Mouse (Mus musculus): ENCODE measurements around the gene Gng3. TPM values are rescaled to one million over a fixed set of nuclear protein-coding genes. Genes with fewer than 3 reads are reported as not detected.

The Gng3 gene
- total RNA-seq, 2 experiments from 2014 or later: 161 to 172 TPM

GRCm38 (mm10) chr19:8803879-8804660 is 34.9 kb downstream of the Gng3 start:
- DNase-seq: no peak

GRCm38 (mm10) chr19:8803204-8803780 is 35.7 kb downstream of the Gng3 start:
- DNase-seq: no peak

DNA sequence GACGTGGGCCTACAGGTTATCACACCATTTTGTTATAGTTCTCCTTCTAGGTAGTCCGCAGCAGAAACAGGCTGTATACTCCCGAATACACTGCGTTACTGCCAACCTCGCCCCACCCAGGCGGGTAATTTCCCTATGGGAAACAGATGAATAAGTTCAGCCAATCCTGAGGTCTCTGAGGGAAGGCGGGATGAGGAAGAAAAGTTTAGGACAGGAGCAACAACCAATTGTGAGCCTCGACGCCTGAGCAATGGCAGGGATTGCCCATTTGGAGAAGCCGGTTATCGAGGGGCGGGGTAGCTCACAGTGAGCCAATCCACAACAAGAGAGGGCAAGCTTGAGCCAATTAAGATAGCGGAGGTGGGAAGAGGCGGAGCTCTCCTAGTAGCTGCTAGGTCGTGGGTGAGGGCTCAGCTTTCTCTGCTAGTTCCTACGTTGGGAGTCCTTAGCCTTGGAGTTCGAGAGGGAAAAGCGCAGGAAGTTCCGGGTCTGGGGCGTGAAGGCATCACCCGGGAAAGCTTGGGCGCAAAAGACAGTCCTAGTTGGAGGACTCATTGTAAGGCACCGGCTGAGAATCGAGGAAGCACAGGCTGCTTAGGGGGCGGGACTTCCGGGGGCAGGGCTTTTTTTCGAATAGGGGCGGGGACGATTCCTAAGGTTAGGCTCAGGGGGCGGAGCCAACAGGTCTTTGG is 36.7 kb downstream of the Gng3 start, which contains the start of gene Zbtb3:
Gene Zbtb3, plus strand, starts transcription at position 426 of the 692 bp plus-strand sequence.
- DNase-seq: peak; percentile 93 to 95

GRCm38 (mm10) chr19:8798947-8799315 is 40.1 kb downstream of the Gng3 start:
- no peak for DNase-seq

DNA sequence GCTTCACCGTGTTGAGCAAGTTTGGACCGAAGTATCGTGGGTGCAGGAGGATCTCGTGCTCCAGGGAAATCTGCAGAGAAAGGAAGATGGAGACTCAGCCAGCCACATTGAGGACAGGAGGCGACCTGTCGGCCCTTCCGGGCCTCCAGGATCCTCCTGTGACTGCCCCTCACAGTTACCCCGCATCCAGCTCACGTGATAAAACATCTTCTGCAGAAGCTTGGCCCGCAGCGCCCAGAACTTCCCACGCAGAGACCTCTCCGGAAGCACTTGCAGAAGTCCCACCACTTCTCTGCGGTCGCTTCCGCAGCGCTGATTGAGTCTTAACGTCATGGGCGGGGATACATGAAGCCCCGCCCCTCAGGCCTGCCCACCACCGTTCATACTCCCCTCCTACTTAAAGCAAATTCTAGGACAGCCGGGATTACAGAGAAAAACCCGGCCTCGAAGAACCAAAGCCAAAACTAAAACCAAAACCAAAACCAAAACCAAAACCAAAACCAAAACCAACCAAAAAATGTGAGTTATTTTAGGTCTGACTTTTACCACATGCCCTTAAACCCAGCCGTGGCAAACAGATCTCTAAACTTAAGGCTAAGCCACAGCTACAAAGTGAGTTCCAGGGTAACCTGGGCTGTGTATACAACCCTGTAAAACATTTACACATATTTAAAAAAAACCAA is 40.6 kb downstream of the Gng3 start, which contains the start of gene Polr2g:
Gene Polr2g, minus strand, starts transcription at position 314 of the 683 bp plus-strand sequence.
- DNase-seq: peak; percentile 86 to 90

- no peak for DNase-seq
Observed at GRCm38 (mm10) chr19:8790171-8790570, 48.8 kb downstream of the Gng3 start.

DNA sequence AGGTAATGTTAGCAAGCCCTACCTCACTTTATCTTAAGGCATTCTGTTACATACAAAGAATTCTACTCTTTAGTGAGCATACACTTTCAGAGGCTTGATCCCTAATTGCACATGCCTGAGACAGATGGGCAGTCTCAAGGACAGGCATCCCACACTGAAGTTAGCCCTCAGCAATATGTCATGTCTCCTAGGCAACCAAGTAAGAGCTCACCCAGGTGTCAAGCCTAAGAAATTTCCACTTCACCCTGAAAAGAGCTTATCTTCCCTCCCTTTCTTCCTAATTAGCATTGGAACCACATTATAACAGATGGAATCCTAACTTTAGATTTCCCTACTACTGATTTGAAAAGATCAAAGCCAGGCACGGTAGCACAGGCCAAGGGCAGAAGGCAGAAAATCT is 49.8 kb downstream of the Gng3 start:
- no peak for DNase-seq

- no peak for DNase-seq
Observed at GRCm38 (mm10) chr19:8788521-8788920, 50.5 kb downstream of the Gng3 start.

Small RNAs within 50 kb of the gene (microRNA-seq; reads per million reads assigned to microRNA genes)
- 0 reads per million in 2 experiments for gene Mir5136

Other genes with a start within 250 kb of the Gng3 start
- gene Slc22a8, start 247.9 kb downstream of the Gng3 start, total RNA-seq (2021): 1 to 10 TPM; 8.6 TPM
- gene Slc22a6, start 221.2 kb downstream of the Gng3 start, total RNA-seq (2021): 1 to 10 TPM; 1.7 to 2.1 TPM
- gene Chrm1, start 175.4 kb downstream of the Gng3 start, total RNA-seq (2021): 100 to 1,000 TPM; 172 to 186 TPM
- gene Slc3a2, start 115.8 kb downstream of the Gng3 start, total RNA-seq (2021): 100 to 1,000 TPM; 146 to 149 TPM
- gene Wdr74, start 103.4 kb downstream of the Gng3 start, total RNA-seq (2021): 10 to 100 TPM; 51.0 to 52.3 TPM
- gene 1700092M07Rik, start 98.5 kb downstream of the Gng3 start, total RNA-seq (2021): 1 to 10 TPM; 1.3 to 1.4 TPM
- gene Stx5a, start 97.8 kb downstream of the Gng3 start, total RNA-seq (2021): 10 to 100 TPM; 67.4 to 76.3 TPM
- 100 to 1,000 TPM in 1 of 2 experiments, 10 to 100 TPM in 1; 99.8 to 119 TPM for gene Nxf1, start 82.1 kb downstream of the Gng3 start, total RNA-seq (2021)
- gene Tmem223, start 68.2 kb downstream of the Gng3 start, total RNA-seq (2021): 10 to 100 TPM; 79.7 to 86.2 TPM
- 1 to 10 TPM; 9.4 to 9.9 TPM for gene Tmem179b, start 64.7 kb downstream of the Gng3 start, total RNA-seq (2021)
- 10 to 100 TPM; 12.2 to 13.8 TPM for gene Taf6l, start 52.8 kb downstream of the Gng3 start, total RNA-seq (2021)
- gene Polr2g, start 40.6 kb downstream of the Gng3 start, total RNA-seq (2021): 100 to 1,000 TPM; 113 to 115 TPM
- 1 to 10 TPM; 6.8 to 7.1 TPM for gene Zbtb3, start 36.6 kb downstream of the Gng3 start, total RNA-seq (2021)
- 10 to 100 TPM; 36.5 to 37.3 TPM for gene Ttc9c, start 19.9 kb downstream of the Gng3 start, total RNA-seq (2021)
- 100 to 1,000 TPM; 123 to 126 TPM for gene Hnrnpul2, start 19.2 kb downstream of the Gng3 start, total RNA-seq (2021)
- not detected for gene AC129217.1, start 9.4 kb downstream of the Gng3 start, total RNA-seq (2021)
- 100 to 1,000 TPM in 1 of 2 experiments, 10 to 100 TPM in 1; 99.0 to 112 TPM for gene Bscl2, start 1.7 kb downstream of the Gng3 start, total RNA-seq (2021)
- gene Lrrn4cl, start 11.6 kb upstream of the Gng3 start, total RNA-seq (2021): under 1 TPM; 0.55 to 0.61 TPM
- 10 to 100 TPM; 85.7 to 98.6 TPM for gene Ubxn1, start 32.3 kb upstream of the Gng3 start, total RNA-seq (2021)
- gene Uqcc3, start 41.7 kb upstream of the Gng3 start, total RNA-seq (2021): 10 to 100 TPM; 31.5 to 31.7 TPM
- 1 to 10 TPM; 4.7 to 6.3 TPM for gene Lbhd1, start 44.5 kb upstream of the Gng3 start, total RNA-seq (2021)
- gene Gm49403, start 44.7 kb upstream of the Gng3 start, total RNA-seq (2021): not detected
- gene 1810009A15Rik, start 49.7 kb upstream of the Gng3 start, total RNA-seq (2021): 10 to 100 TPM; 20.7 to 23.2 TPM
- 1 to 10 TPM in 1 of 2 experiments, under 1 TPM in 1; 0.99 to 2.3 TPM for gene Gm49416, start 49.7 kb upstream of the Gng3 start, total RNA-seq (2021)
- gene Ints5, start 53.8 kb upstream of the Gng3 start, total RNA-seq (2021): 10 to 100 TPM; 25.2 to 26.3 TPM
- gene Ganab, start 58.9 kb upstream of the Gng3 start, total RNA-seq (2021): 100 to 1,000 TPM; 111 to 118 TPM
- gene B3gat3, start 81.2 kb upstream of the Gng3 start, total RNA-seq (2021): 100 to 1,000 TPM; 165 to 175 TPM
- 1 to 10 TPM; 4.0 TPM for gene Rom1, start 90.2 kb upstream of the Gng3 start, total RNA-seq (2021)
- gene Eml3, start 90.4 kb upstream of the Gng3 start, total RNA-seq (2021): 10 to 100 TPM; 10.9 to 11.8 TPM
- gene Mta2, start 102.7 kb upstream of the Gng3 start, total RNA-seq (2021): 10 to 100 TPM; 54.7 to 60.7 TPM
- 10 to 100 TPM; 19.6 to 19.7 TPM for gene Tut1, start 114.7 kb upstream of the Gng3 start, total RNA-seq (2021)
- gene Eef1g, start 127.8 kb upstream of the Gng3 start, total RNA-seq (2021): 100 to 1,000 TPM; 233 to 254 TPM
- gene Ahnak, start 150.1 kb upstream of the Gng3 start, total RNA-seq (2021): 10 to 100 TPM; 14.5 to 24.0 TPM
- gene Scgb1a1, start 248.8 kb upstream of the Gng3 start, total RNA-seq (2021): not detected

All from layer of hippocampus, postnatal 36 days (tissue).